ENCODE assay signal across 23 mouse cellular contexts in genomic region chr13:93418292-93418691, GRCm38 (mm10).
DNase-seq lines count a peak whose midpoint lies in the region; TF ChIP-seq lines count a peak whose summit lies in the region.
"Had no signal": no experiment of that assay in that cellular context is flagged by ENCODE, and none has a peak within 500 bp of the region (broad histone marks: within the 10 kb centered on the region; RNA-seq: fewer than 3 reads in every experiment).

No protein-coding gene starts in this region.

- H3K36me3 ChIP-seq in C2C12 (ENCODE audit: control insufficient read depth, insufficient read depth), result no peaks in the 10 kb centered on the region
- no peaks in the 10 kb centered on the region for H3K36me3 ChIP-seq in thymus, adult 2 months (ENCODE audit: control insufficient read depth, insufficient read depth, low read length)
- H3K36me3 ChIP-seq: embryonic facial prominence, embryonic 12.5 days; embryonic facial prominence, embryonic 15.5 days; forebrain, embryonic 12.5 days; forebrain, embryonic 15.5 days; G1E; hindbrain, embryonic 12.5 days; hindbrain, embryonic 15.5 days had no signal

- TF ChIP-seq POLR2A in thymus, adult 2 months (IDR thresholded peaks at IDR 0.05; ENCODE audit: control insufficient read depth, extremely low read depth, insufficient read depth, low read length, poor library complexity), result no peak

- peak; percentile 40 for DNase-seq in 3T3-L1 (ENCODE audit: low read depth, low spot score)
- peak; percentile 21 for DNase-seq in ZHBTc4 (ENCODE audit: low read depth, low spot score)
- DNase-seq in thymus, adult 2 months, result no peak
- DNase-seq in right cerebral cortex, postnatal 36 days (ENCODE audit: low spot score in 2 of 2), result no peak
- no peak for DNase-seq in right cerebral cortex, postnatal 25 days
- DNase-seq: adrenal gland, postnatal 10 days; adrenal gland, postnatal 36 days; cerebellum, adult 18-20 months; cerebellum, adult 9-10 months; cerebellum, postnatal 25 days; gastrocnemius, postnatal 25 days; heart, adult 18-20 months had no signal

- no peaks in the 10 kb centered on the region for H3K79me3 ChIP-seq in C2C12 (ENCODE audit: low read depth)

- no peak overlapping the region for H3K27ac ChIP-seq in thymus, adult 2 months (ENCODE audit: control insufficient read depth, insufficient read depth, low read length)
- H3K27ac ChIP-seq: embryonic facial prominence, embryonic 12.5 days; embryonic facial prominence, embryonic 15.5 days; forebrain, embryonic 12.5 days; forebrain, embryonic 15.5 days; heart, embryonic 13.5 days; hindbrain, embryonic 12.5 days; hindbrain, embryonic 15.5 days had no signal

- H3K4me1 ChIP-seq in thymus, adult 2 months (replicated peaks; ENCODE audit: control insufficient read depth, insufficient read depth, low read length), result no peaks in the 10 kb centered on the region
- H3K4me1 ChIP-seq: embryonic facial prominence, embryonic 15.5 days; forebrain, embryonic 12.5 days; hindbrain, embryonic 12.5 days; hindbrain, embryonic 15.5 days had no signal

- H3K27me3 ChIP-seq in C2C12 (ENCODE audit: control insufficient read depth, insufficient read depth, insufficient read length), result no peaks in the 10 kb centered on the region
- H3K27me3 ChIP-seq in thymus, adult 2 months (ENCODE audit: control insufficient read depth, insufficient read depth, low read length), result no peaks in the 10 kb centered on the region
- H3K27me3 ChIP-seq: CH12.LX; embryonic facial prominence, embryonic 12.5 days; embryonic facial prominence, embryonic 15.5 days; forebrain, embryonic 12.5 days; forebrain, embryonic 15.5 days; heart, embryonic 13.5 days; hindbrain, embryonic 12.5 days; hindbrain, embryonic 15.5 days had no signal

- no peak overlapping the region for H3ac ChIP-seq in C2C12 (ENCODE audit: control insufficient read depth, insufficient read length, low read depth)

- TF ChIP-seq CTCF in C2C12 (IDR thresholded peaks at IDR 0.05; ENCODE audit: control insufficient read depth, insufficient read depth, insufficient read length), result no peak
- TF ChIP-seq CTCF in thymus, adult 2 months (IDR thresholded peaks at IDR 0.05; ENCODE audit: borderline replicate concordance, control insufficient read depth, extremely low read depth, insufficient read depth, low read length, poor library complexity), result no peak

- H3K79me2 ChIP-seq in C2C12 (ENCODE audit: control insufficient read depth, insufficient read depth), result no peaks in the 10 kb centered on the region

- 95% methylated on average over 2 of the region's 2 CpGs for WGBS in thymus, adult 2 months

- H3K4me3 ChIP-seq in C2C12 (ENCODE audit: insufficient read depth, poor library complexity, severe bottlenecking), result no peak overlapping the region
- H3K4me3 ChIP-seq in thymus, adult 2 months (ENCODE audit: control insufficient read depth, insufficient read depth, low read length), result no peak overlapping the region
- H3K4me3 ChIP-seq: embryonic facial prominence, embryonic 12.5 days; embryonic facial prominence, embryonic 15.5 days; erythroblast, embryonic 14.5 days; forebrain, embryonic 12.5 days; forebrain, embryonic 15.5 days; heart, embryonic 13.5 days; hindbrain, embryonic 12.5 days; hindbrain, embryonic 15.5 days had no signal

TF ChIP-seq in C2C12, 6 proteins besides CTCF, POLR2A, EP300 and RAD21:
- no peak for TF ChIP-seq FOSL1 (IDR thresholded peaks at IDR 0.05; ENCODE audit: insufficient read depth, low read length, poor library complexity, severe bottlenecking)
- peak; percentile 51 for TF ChIP-seq MYOD1 (IDR thresholded peaks at IDR 0.05; ENCODE audit: control insufficient read depth, insufficient read length, low read depth)

Comparison
In these comparisons a context has a peak if more than half of its experiments do, and no peak if none do; other contexts are left out.
1. DNase-seq: peak in 3T3-L1 (single experiment) and ZHBTc4 (single experiment); none in thymus, adult 2 months (single experiment), right cerebral cortex, postnatal 36 days (0 of 2) and right cerebral cortex, postnatal 25 days (single experiment).